Mouse (Mus musculus): ENCODE measurements around the gene 1700088E04Rik. TPM values are rescaled to one million over a fixed set of nuclear protein-coding genes. Genes with fewer than 3 reads are reported as not detected.

Gene 1700088E04Rik
- 0.63 and 0.96 TPM in 2 replicates for polyA plus RNA-seq (2015; fragmentation: Nextera tagmentation; extraction: Ambion mirVana)

DNA sequence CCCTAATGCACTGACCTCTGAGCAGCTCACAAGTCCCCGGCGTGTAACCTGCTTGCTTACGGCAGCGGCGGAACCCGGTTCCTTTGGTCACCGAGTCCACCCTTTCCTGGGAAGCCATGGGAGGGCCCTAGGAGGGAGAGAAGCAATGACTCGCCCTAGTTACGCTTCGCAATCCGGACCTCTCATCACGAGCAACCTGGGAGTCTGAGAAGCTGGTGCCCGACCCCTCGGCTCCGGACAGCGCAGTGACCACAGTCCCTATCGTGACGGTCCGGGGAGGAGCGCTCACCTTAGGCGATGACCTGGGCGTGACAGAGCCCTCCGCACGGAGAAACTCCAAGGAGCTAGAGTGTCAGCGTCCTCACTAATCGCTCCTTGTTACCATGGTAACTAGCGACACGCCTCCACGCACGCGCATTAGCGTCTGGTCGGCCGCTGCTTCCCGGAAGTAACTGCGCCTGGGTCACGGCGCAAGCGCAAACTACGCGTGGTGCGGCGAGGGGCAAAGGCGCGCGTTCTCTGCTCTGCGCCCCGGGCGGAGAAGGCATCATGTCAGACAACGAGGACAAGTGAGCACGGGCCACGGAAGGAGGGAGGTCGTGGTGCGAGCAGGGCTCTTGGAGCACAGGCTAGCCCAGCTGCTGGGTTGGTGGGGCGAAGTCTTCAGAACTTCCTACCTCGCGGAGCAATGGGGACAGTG lies at the start of gene 1700088E04Rik, which contains the start of gene Polr2f:
1700088E04Rik (minus strand) TSS at position 388 of the 700 bp plus-strand sequence.
Polr2f (plus strand) TSS at position 144 of the 700 bp plus-strand sequence.
- Histone ChIP-seq H3K27ac (ENCODE audit: low read length) (peak within 1 kb of the TSS; percentile 31; the same call in 1 of the 2 replicates), H3K4me1 (ENCODE audit: control insufficient read depth, low read depth, low read length) (peaks cover 15% of the 10 kb centered on the region), H3K4me2 (ENCODE audit: low read depth, low read length) (peak within 1 kb of the TSS; percentile 88), H3K9me3 (replicated peaks; ENCODE audit: control insufficient read depth, low read length) (no peaks in the 10 kb centered on the region), H3K9ac (ENCODE audit: low read depth, low read length) (peak within 1 kb of the TSS; percentile 73), H3K4me3 (ENCODE audit: low read depth, low read length) (peak within 1 kb of the TSS; percentile 70), H3K27me3 (ENCODE audit: control insufficient read depth, insufficient read depth, low read depth, low read length) (no peaks in the 10 kb centered on the region), H3K36me3 (ENCODE audit: control insufficient read depth, insufficient read depth) (peaks cover 6% of the 10 kb centered on the region; the same call in 1 of the 2 replicates)
- peak; percentile 93 for ATAC-seq (ENCODE audit: low read depth)
- under 1% methylated on average over 57 of the region's 57 CpGs for WGBS (ENCODE audit: insufficient replicate concordance)

DNA sequence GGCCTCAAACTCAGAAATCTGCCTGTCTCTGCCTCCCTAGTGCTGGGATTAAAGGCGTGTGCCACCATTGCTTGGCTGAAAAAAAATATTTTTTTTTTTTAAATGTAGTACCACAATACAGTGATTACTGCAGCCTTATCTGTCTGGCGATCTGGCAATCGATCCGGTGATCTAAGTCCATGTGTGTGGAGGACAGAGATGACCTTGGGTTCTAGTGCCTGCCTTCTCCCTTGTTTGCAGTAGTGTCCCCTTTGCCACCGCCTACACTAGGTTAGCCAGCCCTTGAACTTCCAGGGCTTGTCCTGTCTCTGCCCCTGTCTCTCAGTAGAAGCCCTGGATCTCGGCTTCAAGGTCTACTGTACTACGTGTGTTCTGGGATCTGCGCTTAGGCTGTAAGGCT lies 46.8 kb upstream of the 1700088E04Rik start:
- H3K27ac ChIP-seq (ENCODE audit: low read length): 0 out of 2 replicates have a peak overlapping the region, but pooled peaks have one; percentile 60
- ATAC-seq (ENCODE audit: low read depth): peak; percentile 79

DNA sequence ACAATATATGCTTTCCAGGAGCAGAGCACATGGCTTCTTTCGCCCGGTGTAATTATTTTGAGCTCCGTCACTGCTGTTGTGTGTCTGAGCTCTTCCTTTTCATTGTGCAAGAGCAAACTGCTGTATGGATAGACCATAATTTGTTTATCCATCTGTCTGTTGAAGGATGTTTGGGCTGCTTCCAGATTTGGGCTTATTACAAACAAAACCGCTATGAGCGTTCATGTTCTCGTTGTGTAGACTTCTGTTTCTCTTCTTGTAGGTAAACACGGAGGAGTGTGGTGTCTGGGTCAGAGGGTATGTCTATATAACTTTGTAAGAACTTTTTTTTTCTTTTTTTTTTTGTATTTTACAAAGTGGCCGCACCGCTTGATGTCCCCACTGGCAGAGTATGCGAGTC lies 44.2 kb upstream of the 1700088E04Rik start:
- ATAC-seq (ENCODE audit: low read depth): peak; percentile 60
- Histone ChIP-seq H3K4me1 (ENCODE audit: control insufficient read depth, low read depth, low read length) (no peaks in the 10 kb centered on the region), H3K9me3 (replicated peaks; ENCODE audit: control insufficient read depth, low read length) (no peaks in the 10 kb centered on the region), H3K9ac (ENCODE audit: low read depth, low read length) (no peak overlapping the region), H3K27ac (ENCODE audit: low read length) (peak overlapping the region; percentile 57), H3K4me2 (ENCODE audit: low read depth, low read length) (no peak overlapping the region), H3K36me3 (ENCODE audit: control insufficient read depth, insufficient read depth) (no peaks in the 10 kb centered on the region), H3K4me3 (ENCODE audit: low read depth, low read length) (no peak overlapping the region), H3K27me3 (ENCODE audit: control insufficient read depth, insufficient read depth, low read depth, low read length) (no peaks in the 10 kb centered on the region)
- 66% methylated on average over 10 of the region's 10 CpGs for WGBS (ENCODE audit: insufficient replicate concordance)

More for the DNA sequence above, 46.8 kb upstream of the 1700088E04Rik start:
- whole genome bisulfite sequencing (ENCODE audit: insufficient replicate concordance): 63% methylated on average over 8 of the region's 8 CpGs
- Histone ChIP-seq H3K4me2 (ENCODE audit: low read depth, low read length) (no peak overlapping the region), H3K9me3 (replicated peaks; ENCODE audit: control insufficient read depth, low read length) (no peaks in the 10 kb centered on the region), H3K4me1 (ENCODE audit: control insufficient read depth, low read depth, low read length) (no peaks in the 10 kb centered on the region), H3K36me3 (ENCODE audit: control insufficient read depth, insufficient read depth) (no peaks in the 10 kb centered on the region), H3K27me3 (ENCODE audit: control insufficient read depth, insufficient read depth, low read depth, low read length) (no peaks in the 10 kb centered on the region), H3K4me3 (ENCODE audit: low read depth, low read length) (no peak overlapping the region), H3K9ac (ENCODE audit: low read depth, low read length) (no peak overlapping the region)

DNA sequence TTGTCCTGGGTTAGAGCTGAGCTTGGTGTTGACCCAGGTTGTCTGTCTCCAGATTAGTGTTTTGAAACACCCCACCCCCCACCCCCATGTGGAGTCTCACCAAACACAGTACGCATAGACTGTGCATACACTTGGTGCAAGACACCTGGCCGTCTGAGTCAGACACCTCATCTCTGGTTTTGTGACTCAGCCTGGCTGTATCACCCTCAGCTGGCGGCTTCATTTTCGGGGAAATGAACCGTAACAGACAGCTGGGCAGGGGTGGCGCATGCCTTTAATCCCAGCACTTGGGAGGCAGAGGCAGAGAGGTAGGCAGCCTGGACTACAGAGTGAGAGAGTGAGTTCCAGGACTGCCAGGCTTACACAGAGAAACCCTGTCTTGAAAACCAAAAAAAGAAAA lies 35.9 kb upstream of the 1700088E04Rik start:
- Histone ChIP-seq H3K9ac (ENCODE audit: low read depth, low read length) (no peak overlapping the region), H3K4me3 (ENCODE audit: low read depth, low read length) (no peak overlapping the region), H3K27ac (ENCODE audit: low read length) (no peak overlapping the region), H3K4me2 (ENCODE audit: low read depth, low read length) (no peak overlapping the region), H3K4me1 (ENCODE audit: control insufficient read depth, low read depth, low read length) (no peaks in the 10 kb centered on the region; the same call in none of the 2 replicates), H3K9me3 (replicated peaks; ENCODE audit: control insufficient read depth, low read length) (no peaks in the 10 kb centered on the region), H3K36me3 (ENCODE audit: control insufficient read depth, insufficient read depth) (no peaks in the 10 kb centered on the region), H3K27me3 (ENCODE audit: control insufficient read depth, insufficient read depth, low read depth, low read length) (no peaks in the 10 kb centered on the region)
- 58% methylated on average over 6 of the region's 6 CpGs for WGBS (ENCODE audit: insufficient replicate concordance)
- ATAC-seq (ENCODE audit: low read depth): peak; percentile 25; the same call in 1 of the 2 replicates

DNA sequence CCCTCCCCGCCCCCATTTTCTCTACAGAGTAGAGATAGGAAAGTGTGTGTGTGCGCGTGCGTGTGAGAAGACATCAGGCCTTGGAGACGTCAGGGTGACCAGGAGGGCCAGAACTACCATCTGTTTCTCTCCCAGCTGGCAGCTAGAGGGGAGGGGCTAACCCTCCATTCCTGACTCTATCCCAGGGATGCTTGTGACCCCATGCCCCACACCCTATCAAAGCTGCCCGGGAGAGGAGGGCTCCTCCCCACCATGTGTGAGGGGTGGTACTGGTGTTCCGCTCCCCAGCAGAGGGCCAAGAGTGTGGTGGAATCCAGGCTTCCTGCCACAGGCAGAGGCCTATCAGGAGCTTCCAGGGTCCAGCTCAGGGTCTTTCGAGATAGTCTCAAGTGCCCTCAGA lies 25.7 kb upstream of the 1700088E04Rik start:
- Histone ChIP-seq H3K9me3 (replicated peaks; ENCODE audit: control insufficient read depth, low read length) (no peaks in the 10 kb centered on the region), H3K4me2 (ENCODE audit: low read depth, low read length) (no peak overlapping the region), H3K4me1 (ENCODE audit: control insufficient read depth, low read depth, low read length) (no peaks in the 10 kb centered on the region), H3K36me3 (ENCODE audit: control insufficient read depth, insufficient read depth) (no peaks in the 10 kb centered on the region), H3K9ac (ENCODE audit: low read depth, low read length) (no peak overlapping the region), H3K4me3 (ENCODE audit: low read depth, low read length) (no peak overlapping the region), H3K27ac (ENCODE audit: low read length) (no peak overlapping the region), H3K27me3 (ENCODE audit: control insufficient read depth, insufficient read depth, low read depth, low read length) (peaks cover 37% of the 10 kb centered on the region)
- no peak for ATAC-seq (ENCODE audit: low read depth)
- WGBS (ENCODE audit: insufficient replicate concordance): 50% methylated on average over 8 of the region's 8 CpGs

DNA sequence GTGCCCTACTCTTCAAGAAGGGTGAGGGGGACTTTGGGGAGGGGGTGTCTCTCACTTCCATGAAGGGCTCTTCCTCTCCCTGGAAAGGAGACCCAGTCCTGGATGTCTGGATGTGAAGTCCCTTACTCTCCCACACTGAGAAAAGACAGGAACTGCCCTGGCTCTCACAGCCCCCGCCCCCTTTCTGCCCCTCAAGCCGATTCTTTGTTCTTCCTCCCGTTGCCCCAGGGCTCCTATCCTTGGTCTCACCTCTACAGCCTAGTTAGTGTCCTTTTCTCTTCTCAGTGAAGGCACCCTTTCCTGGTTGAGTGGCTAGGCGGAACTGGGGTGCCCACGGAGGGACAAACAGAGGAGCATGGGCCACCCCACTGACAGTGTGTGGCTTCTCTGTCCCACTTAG lies 24.1 kb upstream of the 1700088E04Rik start, which contains the start of gene Sox10:
Sox10 (minus strand) TSS at position 101 of the 400 bp plus-strand sequence.
- no peaks in the 10 kb centered on the region for H3K9me3 ChIP-seq (replicated peaks; ENCODE audit: control insufficient read depth, low read length)
- no peak within 1 kb of the TSS for H3K4me3 ChIP-seq (ENCODE audit: low read depth, low read length)
- no peak within 1 kb of the TSS for H3K27ac ChIP-seq (ENCODE audit: low read length)
- peaks cover 41% of the 10 kb centered on the region for H3K27me3 ChIP-seq (ENCODE audit: control insufficient read depth, insufficient read depth, low read depth, low read length)
- no peak within 1 kb of the TSS for H3K4me2 ChIP-seq (ENCODE audit: low read depth, low read length)
- ATAC-seq (ENCODE audit: low read depth): no peak
- H3K36me3 ChIP-seq (ENCODE audit: control insufficient read depth, insufficient read depth): no peaks in the 10 kb centered on the region
- H3K9ac ChIP-seq (ENCODE audit: low read depth, low read length): no peak within 1 kb of the TSS
- WGBS (ENCODE audit: insufficient replicate concordance): 35% methylated on average over 5 of the region's 5 CpGs
- H3K4me1 ChIP-seq (ENCODE audit: control insufficient read depth, low read depth, low read length): no peaks in the 10 kb centered on the region

DNA sequence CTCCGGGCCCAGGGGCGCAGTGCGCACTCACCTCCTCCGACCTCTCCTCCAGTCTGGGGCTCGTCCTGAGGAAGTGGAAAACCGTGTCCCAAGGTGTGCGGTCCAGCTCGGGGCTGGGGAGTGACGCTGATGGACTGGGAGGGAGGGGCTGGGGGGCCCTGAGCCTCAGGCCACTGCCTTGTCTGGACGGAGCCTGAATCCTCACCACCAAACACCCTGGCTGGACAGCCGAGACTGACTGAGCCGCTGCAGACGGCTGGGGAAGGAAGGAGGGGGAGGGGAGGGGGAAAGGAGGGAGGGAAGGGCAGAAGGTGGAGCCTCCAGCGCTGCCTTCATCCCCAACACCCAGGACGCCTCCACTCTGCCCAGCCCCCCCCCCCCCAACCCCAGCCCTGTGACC lies 23.2 kb upstream of the 1700088E04Rik start:
- Histone ChIP-seq H3K36me3 (ENCODE audit: control insufficient read depth, insufficient read depth) (no peaks in the 10 kb centered on the region), H3K9me3 (replicated peaks; ENCODE audit: control insufficient read depth, low read length) (no peaks in the 10 kb centered on the region), H3K4me2 (ENCODE audit: low read depth, low read length) (no peak overlapping the region), H3K9ac (ENCODE audit: low read depth, low read length) (no peak overlapping the region), H3K27ac (ENCODE audit: low read length) (no peak overlapping the region), H3K4me3 (ENCODE audit: low read depth, low read length) (no peak overlapping the region), H3K4me1 (ENCODE audit: control insufficient read depth, low read depth, low read length) (no peaks in the 10 kb centered on the region), H3K27me3 (ENCODE audit: control insufficient read depth, insufficient read depth, low read depth, low read length) (peaks cover 44% of the 10 kb centered on the region)
- 9% methylated on average over 13 of the region's 15 CpGs for whole genome bisulfite sequencing (ENCODE audit: insufficient replicate concordance)
- no peak for ATAC-seq (ENCODE audit: low read depth)

DNA sequence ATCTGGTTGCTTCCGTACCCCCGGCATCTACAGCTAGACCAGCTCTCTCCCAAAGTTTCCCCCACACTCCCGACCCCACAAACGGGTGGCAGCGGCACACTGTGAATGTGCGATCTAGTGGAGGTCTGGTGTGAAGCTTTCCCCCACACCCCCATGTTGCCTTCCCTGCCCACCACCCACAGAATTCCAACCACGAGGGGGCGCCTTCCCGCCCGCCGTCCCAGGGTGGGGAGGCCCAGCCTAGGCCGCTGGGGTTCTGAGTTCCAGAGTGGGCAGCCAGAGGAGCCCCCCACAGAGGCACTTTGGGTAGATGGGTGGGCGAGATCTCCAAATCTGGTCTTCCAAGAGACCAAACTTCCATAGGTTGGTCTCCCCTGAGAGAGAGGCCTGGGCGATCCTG lies 21.8 kb upstream of the 1700088E04Rik start:
- no peak overlapping the region for H3K27ac ChIP-seq (ENCODE audit: low read length)
- no peak overlapping the region for H3K4me2 ChIP-seq (ENCODE audit: low read depth, low read length)
- H3K9ac ChIP-seq (ENCODE audit: low read depth, low read length): no peak overlapping the region
- WGBS (ENCODE audit: insufficient replicate concordance): 34% methylated on average over 14 of the region's 14 CpGs
- H3K36me3 ChIP-seq (ENCODE audit: control insufficient read depth, insufficient read depth): no peaks in the 10 kb centered on the region
- no peaks in the 10 kb centered on the region for H3K9me3 ChIP-seq (replicated peaks; ENCODE audit: control insufficient read depth, low read length)
- H3K4me1 ChIP-seq (ENCODE audit: control insufficient read depth, low read depth, low read length): no peaks in the 10 kb centered on the region
- H3K27me3 ChIP-seq (ENCODE audit: control insufficient read depth, insufficient read depth, low read depth, low read length): peaks cover 44% of the 10 kb centered on the region
- ATAC-seq (ENCODE audit: low read depth): no peak
- H3K4me3 ChIP-seq (ENCODE audit: low read depth, low read length): no peak overlapping the region

DNA sequence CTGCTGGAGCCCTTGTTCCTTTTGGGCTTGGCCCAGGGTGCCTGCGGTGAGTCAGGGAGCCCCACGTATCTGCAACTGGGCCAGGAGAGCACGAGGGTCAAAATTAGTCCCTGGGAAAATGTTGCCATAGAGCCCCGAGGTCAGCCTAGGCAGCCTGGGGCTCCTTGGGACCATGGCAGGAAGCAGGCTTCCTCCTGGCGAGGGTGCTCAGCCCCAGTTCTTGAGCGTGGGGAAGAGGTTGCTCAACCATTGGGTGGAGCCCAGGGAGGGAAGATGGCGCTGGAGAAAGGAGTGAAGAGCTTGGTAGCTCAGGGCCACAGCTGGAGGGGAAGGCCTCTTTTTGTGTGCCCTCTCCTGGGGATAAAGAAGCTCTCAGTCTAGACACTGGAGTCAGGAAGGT lies 21.2 kb upstream of the 1700088E04Rik start:
- Histone ChIP-seq H3K4me2 (ENCODE audit: low read depth, low read length) (no peak overlapping the region), H3K27me3 (ENCODE audit: control insufficient read depth, insufficient read depth, low read depth, low read length) (peaks cover 44% of the 10 kb centered on the region), H3K9me3 (replicated peaks; ENCODE audit: control insufficient read depth, low read length) (no peaks in the 10 kb centered on the region), H3K9ac (ENCODE audit: low read depth, low read length) (no peak overlapping the region), H3K4me1 (ENCODE audit: control insufficient read depth, low read depth, low read length) (no peaks in the 10 kb centered on the region), H3K36me3 (ENCODE audit: control insufficient read depth, insufficient read depth) (no peaks in the 10 kb centered on the region), H3K27ac (ENCODE audit: low read length) (no peak overlapping the region), H3K4me3 (ENCODE audit: low read depth, low read length) (no peak overlapping the region)
- 38% methylated on average over 7 of the region's 7 CpGs for WGBS (ENCODE audit: insufficient replicate concordance)
- no peak for ATAC-seq (ENCODE audit: low read depth)
